Mouse (Mus musculus) C2C12 (cell line): Measurements from ENCODE around the gene Trnt1. TPM values are rescaled to one million over a fixed set of nuclear protein-coding genes. Genes with fewer than 3 reads are reported as not detected.

Experiments used
- H3K27me3 ChIP-seq: one replicate; pipeline ENCODE4 v1.6.1; 2011; ENCODE audit not compliant: control insufficient read depth, insufficient read depth, insufficient read length
- H3K36me3 ChIP-seq: one replicate; pipeline ENCODE4 v1.6.1; 2011; ENCODE audit not compliant: control insufficient read depth, insufficient read depth
- H3K4me3 ChIP-seq: one replicate; pipeline ENCODE4 v1.5.1; 2011; ENCODE audit warnings: mild to moderate bottlenecking, control low read depth; ENCODE audit not compliant: poor library complexity, insufficient read depth, severe bottlenecking
- H3K79me2 ChIP-seq: one replicate; pipeline ENCODE4 v1.6.1; 2011; ENCODE audit not compliant: control insufficient read depth, insufficient read depth
- H3K79me3 ChIP-seq: one replicate; pipeline ENCODE4 v1.6.1; 2011; ENCODE audit warnings: low read depth, control low read depth
- H3ac ChIP-seq: one replicate; pipeline ENCODE3; 2011; ENCODE audit warnings: low read depth; ENCODE audit not compliant: control insufficient read depth, insufficient read length
- CEBPB ChIP-seq: IDR thresholded peaks from one replicate; pipeline ENCODE4 v1.6.1; 2011; ENCODE audit warnings: low read depth, mild to moderate bottlenecking, control low read depth, moderate library complexity
- CTCF ChIP-seq: IDR thresholded peaks from one replicate; pipeline ENCODE4 v1.5.1; 2011; ENCODE audit not compliant: control insufficient read depth, insufficient read depth, insufficient read length
- FOSL1 ChIP-seq: IDR thresholded peaks from one replicate; pipeline ENCODE4 v1.8.0; 2011; ENCODE audit warnings: mild to moderate bottlenecking, low read length; ENCODE audit not compliant: poor library complexity, insufficient read depth, severe bottlenecking
- MAX ChIP-seq: IDR thresholded peaks from one replicate; pipeline ENCODE4 v1.6.1; 2011; ENCODE audit warnings: mild to moderate bottlenecking, control low read depth
- MYOD1 ChIP-seq: IDR thresholded peaks from one replicate; pipeline ENCODE4 v1.6.1; 2011; ENCODE audit warnings: low read depth; ENCODE audit not compliant: control insufficient read depth, insufficient read length
- MYOG ChIP-seq: IDR thresholded peaks from one replicate; pipeline ENCODE4 v1.6.1; 2011; ENCODE audit not compliant: control insufficient read depth, insufficient read length; ENCODE audit errors: extremely low read depth
- USF1 ChIP-seq: IDR thresholded peaks from one replicate; pipeline ENCODE4 v1.6.1; 2011; ENCODE audit warnings: low read depth, mild to moderate bottlenecking, control low read depth, moderate library complexity
- polyA plus RNA-seq: library from polyadenylated mRNA; unstranded; fragments of >200 nt; fragmentation: generic; extraction: Trizol; gene quantifications from one replicate; pipeline ENCODE4 v1.2.1, GENCODE M21; 2012; ENCODE audit warnings: missing spikeins

Trnt1 gene
- polyA plus RNA-seq, 1 experiment = 12.9 TPM

GRCm38 (mm10) chr6:106765892-106766291, 3.0 kb upstream of the Trnt1 start:
- peaks cover 14% of the 10 kb centered on the region for H3K79me3 ChIP-seq
- H3K27me3 ChIP-seq = no peaks in the 10 kb centered on the region
- TF ChIP-seq CEBPB (no peak), FOSL1 (no peak), CTCF (no peak), MYOD1 (no peak), MAX (no peak), USF1 (no peak), MYOG (no peak)
- no peak overlapping the region for H3K4me3 ChIP-seq
- peaks cover 19% of the 10 kb centered on the region for H3K79me2 ChIP-seq
- H3K36me3 ChIP-seq = peaks cover 3% of the 10 kb centered on the region
- H3ac ChIP-seq = no peak overlapping the region

DNA sequence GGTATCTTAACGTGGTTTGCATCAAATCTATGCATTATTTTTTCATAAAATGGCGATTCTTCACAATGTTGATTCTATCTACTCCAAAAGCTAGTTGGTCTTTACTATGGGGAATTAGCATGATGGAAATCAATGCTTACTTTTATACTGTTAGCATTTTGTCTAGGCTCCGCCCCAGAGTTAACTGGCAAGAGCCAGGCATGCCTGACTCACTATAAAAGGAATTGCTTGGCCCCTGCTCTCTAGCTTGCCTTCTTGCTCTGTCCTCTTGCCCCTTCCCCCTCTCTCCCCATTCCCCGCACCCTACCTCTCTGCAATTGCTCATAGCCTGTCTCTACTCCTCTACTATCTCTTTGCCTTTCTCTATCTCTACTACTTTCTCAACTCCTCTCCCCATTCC, 2.1 kb upstream of the Trnt1 start:
- Histone ChIP-seq H3K4me3 (no peak overlapping the region), H3K27me3 (no peaks in the 10 kb centered on the region), H3ac (no peak overlapping the region), H3K36me3 (peaks cover 11% of the 10 kb centered on the region), H3K79me2 (peaks cover 28% of the 10 kb centered on the region), H3K79me3 (peaks cover 20% of the 10 kb centered on the region)
- no peak for TF ChIP-seq MYOG
- TF ChIP-seq MYOD1 = no peak
- TF ChIP-seq CTCF = no peak
- TF ChIP-seq MAX = no peak
- no peak for TF ChIP-seq CEBPB
- no peak for TF ChIP-seq USF1
- TF ChIP-seq FOSL1 = no peak

DNA sequence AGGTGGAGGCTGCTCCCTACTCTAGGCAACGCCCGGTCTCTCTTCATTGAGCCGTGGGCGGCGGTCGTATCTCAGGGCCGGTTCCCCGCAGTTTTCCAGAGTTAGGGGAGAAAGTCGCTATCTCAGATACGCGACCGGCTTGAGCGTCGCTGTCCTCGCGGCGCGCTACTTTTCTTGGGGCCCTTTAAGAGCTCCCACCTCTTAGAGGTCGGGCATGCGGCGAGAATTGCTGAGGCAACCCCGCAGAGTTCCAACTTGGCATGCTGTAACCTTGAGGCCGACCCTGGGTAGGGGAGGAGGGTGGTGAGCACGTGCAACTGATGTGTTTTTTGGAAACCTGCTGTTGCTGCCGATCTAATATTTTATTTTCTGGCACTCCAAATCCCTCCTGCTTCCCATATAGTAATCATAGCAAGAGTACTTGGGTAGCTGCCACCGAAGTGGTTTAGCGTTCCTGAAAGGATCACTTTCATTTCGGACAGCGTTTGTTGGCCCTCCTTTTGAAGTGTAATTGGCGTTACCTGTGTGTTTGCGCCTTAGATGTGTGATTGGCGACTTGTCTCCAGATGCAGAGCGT, 458 bp downstream of the Trnt1 start:
- TF ChIP-seq CTCF (no peak), CEBPB (no peak), MYOG (no peak), MYOD1 (no peak), FOSL1 (no peak), USF1 (no peak), MAX (no peak)
- Histone ChIP-seq H3K4me3 (peak overlapping the region; percentile 85), H3ac (peak overlapping the region; percentile 81), H3K79me2 (peaks cover 35% of the 10 kb centered on the region), H3K79me3 (peaks cover 27% of the 10 kb centered on the region), H3K27me3 (no peaks in the 10 kb centered on the region), H3K36me3 (peaks cover 36% of the 10 kb centered on the region)

- H3K27me3 ChIP-seq = no peaks in the 10 kb centered on the region
Measured at GRCm38 (mm10) chr6:106770046-106770445, 1.1 kb downstream of the Trnt1 start.

DNA sequence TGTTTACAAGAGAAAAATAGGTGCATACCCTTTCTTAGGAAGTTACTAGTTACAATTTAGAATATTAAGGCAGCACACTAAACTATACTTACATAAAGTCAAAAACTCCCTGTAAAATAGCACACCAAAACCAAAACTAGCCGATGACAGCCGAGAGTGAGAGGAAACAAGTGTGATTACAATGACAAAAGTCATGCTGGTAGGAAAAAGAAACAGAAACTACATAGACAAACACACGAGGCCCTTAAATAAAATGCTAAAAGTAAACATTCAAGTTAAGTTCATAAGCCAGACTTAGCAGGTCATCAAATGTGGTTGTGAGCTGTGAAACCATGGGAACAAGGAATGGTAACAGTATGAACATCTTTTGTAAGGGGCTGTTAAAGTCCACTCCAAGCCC, 18.2 kb downstream of the Trnt1 start:
- Histone ChIP-seq H3K4me3 (no peak overlapping the region), H3ac (no peak overlapping the region), H3K27me3 (no peaks in the 10 kb centered on the region), H3K79me2 (no peaks in the 10 kb centered on the region), H3K36me3 (peaks cover 31% of the 10 kb centered on the region), H3K79me3 (peaks cover 2% of the 10 kb centered on the region)
- no peak for TF ChIP-seq MYOG
- TF ChIP-seq CTCF = no peak
- no peak for TF ChIP-seq MYOD1
- no peak for TF ChIP-seq MAX
- TF ChIP-seq CEBPB = no peak
- TF ChIP-seq USF1 = no peak
- no peak for TF ChIP-seq FOSL1

More at GRCm38 (mm10) chr6:106770046-106770445, 1.1 kb downstream of the Trnt1 start:
- H3K79me2 ChIP-seq = peaks cover 35% of the 10 kb centered on the region
- TF ChIP-seq MYOG (no peak), CTCF (no peak), FOSL1 (no peak)
- peak overlapping the region; percentile 85 for H3K4me3 ChIP-seq
- peaks cover 41% of the 10 kb centered on the region for H3K36me3 ChIP-seq
- peak overlapping the region; percentile 81 for H3ac ChIP-seq
- peaks cover 27% of the 10 kb centered on the region for H3K79me3 ChIP-seq

GRCm38 (mm10) chr6:106791429-106791828, 22.5 kb downstream of the Trnt1 start:
- TF ChIP-seq MAX = no peak
- TF ChIP-seq FOSL1 = no peak
- TF ChIP-seq MYOG = no peak
- TF ChIP-seq CTCF = no peak
- TF ChIP-seq CEBPB = no peak
- TF ChIP-seq USF1 = no peak
- TF ChIP-seq MYOD1 = no peak
- Histone ChIP-seq H3K79me2 (no peaks in the 10 kb centered on the region), H3K36me3 (peaks cover 41% of the 10 kb centered on the region)

More at GRCm38 (mm10) chr6:106791429-106791828, 22.5 kb downstream of the Trnt1 start:
- H3K79me3 ChIP-seq = peaks cover 2% of the 10 kb centered on the region
- no peaks in the 10 kb centered on the region for H3K27me3 ChIP-seq
- no peak overlapping the region for H3K4me3 ChIP-seq
- H3ac ChIP-seq = no peak overlapping the region
